Comparison of ENCODE assay signal across 21 mouse cellular contexts in genomic region chr5:52732811-52733210, GRCm38 (mm10). TPM values are rescaled to one million over a fixed set of nuclear protein-coding genes. Genes with fewer than 3 reads are reported as not detected.
DNase-seq lines count a peak whose midpoint lies in the region; ATAC-seq and TF ChIP-seq lines count a peak whose summit lies in the region.
"Had no signal": no experiment of that assay in that cellular context is flagged by ENCODE, and none has a peak within 500 bp of the region (broad histone marks: within the 10 kb centered on the region; RNA-seq: fewer than 3 reads in every experiment).

No protein-coding gene starts in this region.

- WGBS in liver, embryonic 11.5 days = 42% methylated on average over 4 of the region's 4 CpGs
- 49% methylated on average over 4 of the region's 4 CpGs for whole genome bisulfite sequencing in liver, embryonic 15.5 days (ENCODE audit: insufficient replicate concordance)
- 79% methylated on average over 4 of the region's 4 CpGs for WGBS in hindbrain, embryonic 16.5 days
- WGBS in heart, embryonic 12.5 days = 50% methylated on average over 4 of the region's 4 CpGs

- TF ChIP-seq EP300 in CH12.LX (IDR thresholded peaks at IDR 0.05; ENCODE audit: low read length) = no peak

- H3K9ac ChIP-seq in CH12.LX (ENCODE audit: insufficient read depth, low read depth) = no peak overlapping the region
- H3K9ac ChIP-seq in liver, embryonic 11.5 days (ENCODE audit: low read depth, low read length) = no peak overlapping the region
- no peak overlapping the region for H3K9ac ChIP-seq in liver, embryonic 15.5 days
- no peak overlapping the region for H3K9ac ChIP-seq in hindbrain, embryonic 16.5 days (ENCODE audit: low read depth, low read length)
- no peak overlapping the region for H3K9ac ChIP-seq in heart, embryonic 12.5 days
- H3K9ac ChIP-seq: forebrain, embryonic 15.5 days; heart, embryonic 15.5 days; hindbrain, embryonic 13.5 days; intestine, embryonic 15.5 days had no signal

- no peak overlapping the region for H3K4me2 ChIP-seq in CH12.LX (ENCODE audit: insufficient read depth, low read depth, poor library complexity, severe bottlenecking)
- no peak overlapping the region for H3K4me2 ChIP-seq in liver, embryonic 11.5 days
- H3K4me2 ChIP-seq in liver, embryonic 15.5 days = no peak overlapping the region
- H3K4me2 ChIP-seq in hindbrain, embryonic 16.5 days (ENCODE audit: low read length) = no peak overlapping the region
- H3K4me2 ChIP-seq in heart, embryonic 12.5 days = no peak overlapping the region
- H3K4me2 ChIP-seq: forebrain, embryonic 15.5 days; heart, embryonic 15.5 days; hindbrain, embryonic 13.5 days; intestine, embryonic 15.5 days had no signal

- in situ Hi-C loops in CH12.LX (cut with MboI; ENCODE audit: low pct_ligation_motif_present, low pct_unique_long_range_greater_than_20kb, low sequenced_read_pairs) = no loop called here

- H3K36me3 ChIP-seq in CH12.LX (replicated peaks in 1 of 2; ENCODE audit: control insufficient read depth in 1 of 2, insufficient read depth in 1 of 2, low read length in 1 of 2) = no peaks in the 10 kb centered on the region
- no peaks in the 10 kb centered on the region for H3K36me3 ChIP-seq in liver, embryonic 11.5 days (ENCODE audit: control insufficient read depth, insufficient read depth, low read length)
- no peaks in the 10 kb centered on the region for H3K36me3 ChIP-seq in liver, embryonic 15.5 days (replicated peaks)
- H3K36me3 ChIP-seq in hindbrain, embryonic 16.5 days (ENCODE audit: control insufficient read depth, insufficient read depth, low read length) = no peaks in the 10 kb centered on the region
- no peaks in the 10 kb centered on the region for H3K36me3 ChIP-seq in heart, embryonic 12.5 days
- H3K36me3 ChIP-seq: embryonic facial prominence, embryonic 10.5 days; forebrain, embryonic 15.5 days; heart, embryonic 15.5 days; hindbrain, embryonic 13.5 days; intestine, embryonic 15.5 days had no signal

- H3K4me3 ChIP-seq in CH12.LX (replicated peaks in 1 of 3; ENCODE audit: low read depth in 2 of 3, low read length in 2 of 3, poor library complexity in 1 of 3) = no peak overlapping the region
- no peak overlapping the region for H3K4me3 ChIP-seq in liver, embryonic 11.5 days (ENCODE audit: low read depth, low read length)
- no peak overlapping the region for H3K4me3 ChIP-seq in liver, embryonic 15.5 days (replicated peaks)
- H3K4me3 ChIP-seq in hindbrain, embryonic 16.5 days (ENCODE audit: low read length) = no peak overlapping the region
- no peak overlapping the region for H3K4me3 ChIP-seq in heart, embryonic 12.5 days
- H3K4me3 ChIP-seq: embryonic facial prominence, embryonic 10.5 days; erythroblast, embryonic 14.5 days; forebrain, embryonic 15.5 days; heart, embryonic 15.5 days; hindbrain, embryonic 13.5 days; intestine, embryonic 15.5 days had no signal

- no peak overlapping the region for H3K27ac ChIP-seq in CH12.LX (ENCODE audit: insufficient read depth, low read depth)
- no peak overlapping the region for H3K27ac ChIP-seq in liver, embryonic 11.5 days (ENCODE audit: low read depth, low read length)
- H3K27ac ChIP-seq in liver, embryonic 15.5 days (replicated peaks) = no peak overlapping the region
- no peak overlapping the region for H3K27ac ChIP-seq in hindbrain, embryonic 16.5 days (ENCODE audit: low read depth, low read length)
- H3K27ac ChIP-seq in heart, embryonic 12.5 days (ENCODE audit: poor library complexity, severe bottlenecking) = no peak overlapping the region
- H3K27ac ChIP-seq: embryonic facial prominence, embryonic 10.5 days; forebrain, embryonic 15.5 days; heart, embryonic 15.5 days; hindbrain, embryonic 13.5 days; intestine, embryonic 15.5 days had no signal

- no peak for TF ChIP-seq CTCF in CH12.LX (conservative IDR thresholded peaks at IDR 0.05 in 1 of 2, IDR thresholded peaks at IDR 0.05 in 1 of 2; ENCODE audit: low read depth in 2 of 2, low read length in 2 of 2)

- dilution Hi-C loops in CH12.LX (cut with MboI; ENCODE audit: extremely low pct_ligation_motif_present, extremely low pct_unique_long_range_greater_than_20kb, low sequenced_read_pairs) = no loop called here

- no peak for TF ChIP-seq RAD21 in CH12.LX (IDR thresholded peaks at IDR 0.05; ENCODE audit: low read depth, low read length)

- no peaks in the 10 kb centered on the region for H3K27me3 ChIP-seq in CH12.LX (replicated peaks)
- no peaks in the 10 kb centered on the region for H3K27me3 ChIP-seq in liver, embryonic 11.5 days (replicated peaks; ENCODE audit: control insufficient read depth, insufficient read depth, low read length)
- peaks cover 19% of the 10 kb centered on the region for H3K27me3 ChIP-seq in liver, embryonic 15.5 days
- H3K27me3 ChIP-seq in hindbrain, embryonic 16.5 days (replicated peaks; ENCODE audit: control insufficient read depth, insufficient read depth, low read length) = no peaks in the 10 kb centered on the region
- H3K27me3 ChIP-seq in heart, embryonic 12.5 days (replicated peaks) = no peaks in the 10 kb centered on the region
- H3K27me3 ChIP-seq: forebrain, embryonic 15.5 days; heart, embryonic 15.5 days; hindbrain, embryonic 13.5 days; intestine, embryonic 15.5 days had no signal

- no peaks in the 10 kb centered on the region for H3K79me2 ChIP-seq in CH12.LX (replicated peaks; ENCODE audit: control insufficient read depth, extremely low read depth, insufficient read depth, poor library complexity, severe bottlenecking)

- no peaks in the 10 kb centered on the region for H3K9me3 ChIP-seq in CH12.LX (replicated peaks; ENCODE audit: low read length)
- no peaks in the 10 kb centered on the region for H3K9me3 ChIP-seq in liver, embryonic 11.5 days (ENCODE audit: control insufficient read depth, low read length)
- no peaks in the 10 kb centered on the region for H3K9me3 ChIP-seq in liver, embryonic 15.5 days (replicated peaks)
- H3K9me3 ChIP-seq in hindbrain, embryonic 16.5 days (ENCODE audit: control insufficient read depth, low read length) = no peaks in the 10 kb centered on the region
- H3K9me3 ChIP-seq in heart, embryonic 12.5 days (replicated peaks) = no peaks in the 10 kb centered on the region
- H3K9me3 ChIP-seq: embryonic facial prominence, embryonic 10.5 days; forebrain, embryonic 15.5 days; heart, embryonic 15.5 days; hindbrain, embryonic 13.5 days; intestine, embryonic 15.5 days had no signal

- H3K4me1 ChIP-seq in CH12.LX (ENCODE audit: control insufficient read depth in 1 of 2, insufficient read depth in 2 of 2) = no peaks in the 10 kb centered on the region
- H3K4me1 ChIP-seq in liver, embryonic 11.5 days (replicated peaks; ENCODE audit: control insufficient read depth, insufficient read depth, low read length) = no peaks in the 10 kb centered on the region
- no peaks in the 10 kb centered on the region for H3K4me1 ChIP-seq in liver, embryonic 15.5 days (replicated peaks)
- no peaks in the 10 kb centered on the region for H3K4me1 ChIP-seq in hindbrain, embryonic 16.5 days (ENCODE audit: control insufficient read depth, insufficient read depth, low read depth, low read length)
- H3K4me1 ChIP-seq in heart, embryonic 12.5 days (replicated peaks) = no peaks in the 10 kb centered on the region
- H3K4me1 ChIP-seq: embryonic facial prominence, embryonic 10.5 days; forebrain, embryonic 15.5 days; heart, embryonic 15.5 days; hindbrain, embryonic 13.5 days; intestine, embryonic 15.5 days had no signal

- DNase-seq in CH12.LX (ENCODE audit: extremely low read depth) (peak; percentile 3), R1 (ENCODE audit: low read depth, low spot score) (peak; percentile 3)
- no peak for DNase-seq in liver, embryonic 11.5 days (ENCODE audit: low spot score)
- no peak for DNase-seq in left cerebral cortex, postnatal 25 days (ENCODE audit: low spot score in 2 of 2)
- no peak for DNase-seq in kidney, adult 9 months
- DNase-seq: adrenal gland, postnatal 14 days; cerebellum, adult 11-12 months; cerebellum, adult 9-11 months; cerebellum, postnatal 36 days; gastrocnemius, postnatal 14 days; heart, postnatal 14 days had no signal

- intact Hi-C loops in left cerebral cortex, postnatal 25 days (cut with DNase I) = no loop called here

- peak; percentile 65 for ATAC-seq in liver, embryonic 11.5 days (replicated peaks; ENCODE audit: low FRiP score)
- ATAC-seq in liver, embryonic 15.5 days (ENCODE audit: insufficient read depth) = peak; percentile 34; the same call in 1 of the 2 replicates
- ATAC-seq in hindbrain, embryonic 16.5 days = no peak
- ATAC-seq in heart, embryonic 12.5 days (ENCODE audit: insufficient number of reproducible peaks, low FRiP score) = no peak
- ATAC-seq: activated CD4-positive, CD25-positive, alpha-beta regulatory T cell, adult 4 months; forebrain, embryonic 15.5 days; intestine, embryonic 15.5 days had no signal

- TF ChIP-seq POLR2A in CH12.LX (IDR thresholded peaks at IDR 0.05; ENCODE audit: low read depth, low read length) = no peak

TF ChIP-seq in CH12.LX, 34 proteins besides CTCF, POLR2A, EP300 and RAD21:
- TF ChIP-seq POLR2AphosphoS2 (IDR thresholded peaks at IDR 0.05; ENCODE audit: low read depth, low read length) = no peak
- no peak for TF ChIP-seq UBTF (IDR thresholded peaks at IDR 0.05; ENCODE audit: low read depth, low read length)

RNA-seq across cellular contexts. Expression of gene Pi4k2b, which starts 8.6 kb away (rescaled TPM):
- total RNA-seq in CH12.LX (2012; rRNA removed) (14.5 and 17.0 TPM in 2 replicates), CH12.LX (2014; rRNA removed) (27.1 and 31.7 TPM in 2 replicates)
- polyA plus RNA-seq in CH12.LX (2012; ENCODE audit: insufficient read length, low read depth) = 9.9 and 10.8 TPM in 2 replicates
- 20.8 and 26.9 TPM in 2 replicates for polyA plus RNA-seq in liver, embryonic 11.5 days (2014; fragmentation: Nextera tagmentation; extraction: Ambion mirVana)
- 16.3 and 17.3 TPM in 2 replicates for polyA plus RNA-seq in liver, embryonic 15.5 days (2015; fragmentation: Nextera tagmentation; extraction: Ambion mirVana)
- 3.6 and 4.8 TPM in 2 replicates for polyA plus RNA-seq in hindbrain, embryonic 16.5 days (2015; fragmentation: Nextera tagmentation; extraction: Ambion mirVana)
- total RNA-seq in left cerebral cortex, postnatal 25 days (2021) = 1 to 10 TPM; 1.5 to 2.4 TPM
- polyA plus RNA-seq in heart, embryonic 12.5 days (2016; fragmentation: Nextera tagmentation; extraction: Ambion mirVana) = 10.5 and 10.9 TPM in 2 replicates

RNA-seq across cellular contexts. Expression of gene Zcchc4, which starts 42.4 kb away (rescaled TPM):
- 14.3 and 14.8 TPM in 2 replicates for total RNA-seq in CH12.LX (2012; rRNA removed)
- total RNA-seq in CH12.LX (2014; rRNA removed) = 18.9 and 21.0 TPM in 2 replicates
- polyA plus RNA-seq in CH12.LX (2012; ENCODE audit: insufficient read length, low read depth) = 14.3 and 17.2 TPM in 2 replicates
- 17.1 and 17.5 TPM in 2 replicates for polyA plus RNA-seq in liver, embryonic 11.5 days (2014; fragmentation: Nextera tagmentation; extraction: Ambion mirVana)
- 6.1 and 6.7 TPM in 2 replicates for polyA plus RNA-seq in liver, embryonic 15.5 days (2015; fragmentation: Nextera tagmentation; extraction: Ambion mirVana)
- 10.6 and 11.1 TPM in 2 replicates for polyA plus RNA-seq in hindbrain, embryonic 16.5 days (2015; fragmentation: Nextera tagmentation; extraction: Ambion mirVana)
- 1 to 10 TPM; 8.2 to 8.8 TPM for total RNA-seq in left cerebral cortex, postnatal 25 days (2021)
- polyA plus RNA-seq in heart, embryonic 12.5 days (2016; fragmentation: Nextera tagmentation; extraction: Ambion mirVana) = 10.6 and 11.4 TPM in 2 replicates

Comparison
In these comparisons a context has a peak if more than half of its experiments do, and no peak if none do; other contexts are left out.
1. DNase-seq: peak in CH12.LX (single experiment) and R1 (single experiment); none in liver, embryonic 11.5 days (single experiment), left cerebral cortex, postnatal 25 days (0 of 2) and kidney, adult 9 months (single experiment).
2. ATAC-seq: peak in liver, embryonic 11.5 days (single experiment) and liver, embryonic 15.5 days (single experiment); none in hindbrain, embryonic 16.5 days (single experiment) and heart, embryonic 12.5 days (single experiment).